31 mouse cellular contexts compared by ENCODE assay signal in the genomic region with DNA sequence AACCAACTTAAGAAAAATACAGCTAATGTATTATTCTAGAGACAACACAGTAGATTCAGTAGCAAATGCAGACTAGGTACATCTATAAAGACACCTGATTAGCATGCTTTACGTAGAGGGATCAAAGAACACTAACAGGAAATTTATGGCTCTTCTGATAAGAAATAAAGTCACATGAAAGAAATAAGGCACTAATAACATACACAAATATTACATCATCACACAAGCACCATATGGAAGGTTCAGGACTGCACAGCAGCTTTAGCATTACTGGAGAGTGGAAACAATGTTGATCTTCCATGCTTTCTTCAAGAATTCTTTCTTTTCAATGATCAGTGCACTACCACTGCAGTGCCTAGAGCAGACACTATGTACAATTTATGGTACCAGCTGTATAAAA. TPM values are rescaled to one million over a fixed set of nuclear protein-coding genes. Genes with fewer than 3 reads are reported as not detected.
"Had no signal": no experiment of that assay in that cellular context is flagged by ENCODE, and none has a peak within 500 bp of the region (broad histone marks: within the 10 kb centered on the region; RNA-seq: fewer than 3 reads in every experiment).

No protein-coding gene starts in this region.

- H3K36me3 ChIP-seq: liver, embryonic 15.5 days; midbrain, embryonic 13.5 days; midbrain, embryonic 15.5 days had no signal

- H3K27ac ChIP-seq: limb, embryonic 10.5 days; limb, embryonic 12.5 days; limb, embryonic 13.5 days; limb, embryonic 15.5 days; liver, embryonic 12.5 days; liver, embryonic 13.5 days; liver, embryonic 14.5 days; liver, embryonic 15.5 days; lung, embryonic 15.5 days; macrophage; midbrain, embryonic 10.5 days; midbrain, embryonic 12.5 days; midbrain, embryonic 13.5 days; midbrain, embryonic 15.5 days had no signal

- H3K4me3 ChIP-seq: limb, embryonic 10.5 days; limb, embryonic 12.5 days; limb, embryonic 13.5 days; limb, embryonic 15.5 days; liver, embryonic 12.5 days; liver, embryonic 13.5 days; liver, embryonic 15.5 days; lung, embryonic 15.5 days; megakaryocyte, embryonic 14.5 days; midbrain, embryonic 10.5 days; midbrain, embryonic 12.5 days; midbrain, embryonic 13.5 days; midbrain, embryonic 15.5 days; myocyte had no signal

- H3K9me3 ChIP-seq: limb, embryonic 10.5 days; limb, embryonic 12.5 days; limb, embryonic 15.5 days; liver, embryonic 12.5 days; liver, embryonic 13.5 days; liver, embryonic 15.5 days; midbrain, embryonic 12.5 days; midbrain, embryonic 13.5 days; midbrain, embryonic 15.5 days had no signal

- H3K4me2 ChIP-seq: limb, embryonic 12.5 days; limb, embryonic 13.5 days; limb, embryonic 15.5 days; liver, embryonic 11.5 days; liver, embryonic 12.5 days; liver, embryonic 13.5 days; liver, embryonic 15.5 days; lung, embryonic 14.5 days; lung, embryonic 15.5 days; midbrain, embryonic 11.5 days; midbrain, embryonic 12.5 days; midbrain, embryonic 13.5 days; midbrain, embryonic 15.5 days had no signal

- ATAC-seq: liver, embryonic 12.5 days; liver, postnatal 0 days; lung, postnatal 0 days; midbrain, embryonic 13.5 days; midbrain, embryonic 15.5 days; midbrain, embryonic 16.5 days had no signal

- H3K9ac ChIP-seq: limb, embryonic 12.5 days; limb, embryonic 13.5 days; limb, embryonic 15.5 days; liver, embryonic 12.5 days; liver, embryonic 13.5 days; liver, embryonic 14.5 days; liver, embryonic 15.5 days; liver, postnatal 0 days; lung, embryonic 14.5 days; lung, embryonic 15.5 days; midbrain, embryonic 12.5 days; midbrain, embryonic 13.5 days; midbrain, embryonic 15.5 days had no signal

- DNase-seq: left cerebral cortex, postnatal 4 days; liver; liver, embryonic 13.5 days; liver, postnatal 0 days; lung, adult 18-20 months; lung, adult 2 months; lung, embryonic 14.5 days; lung, postnatal 10 days; lung, postnatal 14 days; lung, postnatal 36 days; lung, postnatal 4 days; midbrain, embryonic 14.5 days had no signal

- H3K4me1 ChIP-seq: limb, embryonic 10.5 days; limb, embryonic 12.5 days; limb, embryonic 13.5 days; limb, embryonic 15.5 days; liver, embryonic 12.5 days; liver, embryonic 13.5 days; liver, embryonic 15.5 days; lung, embryonic 15.5 days; megakaryocyte, embryonic 14.5 days; midbrain, embryonic 10.5 days; midbrain, embryonic 12.5 days; midbrain, embryonic 13.5 days; midbrain, embryonic 15.5 days had no signal

- H3K27me3 ChIP-seq: limb, embryonic 12.5 days; limb, embryonic 13.5 days; limb, embryonic 15.5 days; liver, embryonic 12.5 days; liver, embryonic 13.5 days; liver, embryonic 15.5 days; lung, embryonic 15.5 days; megakaryocyte, embryonic 14.5 days; midbrain, embryonic 12.5 days; midbrain, embryonic 13.5 days; midbrain, embryonic 15.5 days had no signal

RNA-seq across cellular contexts. Expression of gene Tpd52l1, which starts 48.5 kb away (rescaled TPM):
- polyA plus RNA-seq: macrophage had no signal
